Mouse (Mus musculus) ES-E14 (cell line): ENCODE measurements at regions not wholly inside any gene's neighbourhood (a gene's known extent, or its start where the extent isn't known, plus 50 kb on each side); places are given as distances from the start of the nearest gene placed in this dataset.
A peak's percentile ranks its signal among the peaks of the same experiment; 100 is the strongest.

Source experiments
- DNase-seq: peaks from one replicate; pipeline ENCODE4 v3.0.0-alpha.2; 2013; ENCODE audit warnings: low read depth, low spot score
- H3K27ac ChIP-seq: 2 replicates; pipeline ENCODE4 v1.5.1; 2012; ENCODE audit warnings: low read depth, mild to moderate bottlenecking, low read length, moderate library complexity, mixed read lengths; ENCODE audit not compliant: poor library complexity, insufficient read depth, severe bottlenecking
- H3K36me3 ChIP-seq: 2 replicates; pipeline ENCODE4 v1.6.1; 2012; ENCODE audit warnings: mild to moderate bottlenecking, low read length, moderate library complexity, mixed read lengths; ENCODE audit not compliant: control insufficient read depth, poor library complexity, insufficient read depth, severe bottlenecking
- H3K4me1 ChIP-seq, 2 experiments: fragments of 150-350 bp in 1 of 2; sonication (generic) in 1 of 2; 2 replicates each; pipeline ENCODE4 v1.6.1; 2012; ENCODE audit warnings: low read length in 2 of 2, mild to moderate bottlenecking in 1 of 2, mixed read lengths in 1 of 2; ENCODE audit not compliant: control insufficient read depth in 2 of 2, insufficient read depth in 2 of 2, poor library complexity in 1 of 2
- H3K4me3 ChIP-seq, 2 experiments: fragments of 150-350 bp in 1 of 2; sonication (generic) in 1 of 2; 2 replicates each; pipeline ENCODE4 v1.5.1; 2012; ENCODE audit warnings: low read length in 2 of 2, low read depth in 1 of 2, mild to moderate bottlenecking in 1 of 2, mixed read lengths in 1 of 2; ENCODE audit not compliant: insufficient read depth in 1 of 2, poor library complexity in 1 of 2, severe bottlenecking in 1 of 2
- H3K9ac ChIP-seq: 2 replicates; pipeline ENCODE4 v1.6.1; 2012; ENCODE audit warnings: low read depth, mild to moderate bottlenecking, low read length, mixed read lengths; ENCODE audit not compliant: poor library complexity, insufficient read depth, severe bottlenecking
- H3K9me3 ChIP-seq: fragments of 150-350 bp; sonication (generic); 2 replicates; pipeline ENCODE4 v1.6.1; 2012; ENCODE audit warnings: low read depth, mild to moderate bottlenecking, low read length; ENCODE audit not compliant: control insufficient read depth, insufficient read depth
- CHD2 ChIP-seq: IDR thresholded peaks from 2 replicates; pipeline ENCODE4 v1.6.1; 2014; ENCODE audit warnings: mild to moderate bottlenecking, low read depth, low read length, inconsistent platforms
- HCFC1 ChIP-seq: IDR thresholded peaks from 2 replicates; pipeline ENCODE4 v1.6.1; 2012; ENCODE audit warnings: low read length, inconsistent platforms, borderline replicate concordance; ENCODE audit not compliant: insufficient read depth
- MAFK ChIP-seq: IDR thresholded peaks from 2 replicates; pipeline ENCODE4 v1.6.1; 2014; ENCODE audit warnings: mild to moderate bottlenecking, low read depth, low read length, inconsistent platforms; ENCODE audit not compliant: insufficient read depth
- ZC3H11A ChIP-seq: IDR thresholded peaks from 2 replicates; pipeline ENCODE4 v1.6.1; 2012; ENCODE audit warnings: low read depth, mild to moderate bottlenecking, inconsistent platforms, low read length, borderline replicate concordance
- ZNF384 ChIP-seq: IDR thresholded peaks from 2 replicates; pipeline ENCODE4 v1.6.1; 2012; ENCODE audit warnings: low read depth, low read length, inconsistent platforms
- in situ Hi-C, 2 experiments: fragments of 600-800 bp; cut with MboI; formaldehyde crosslinking; loops; one replicate each; pipeline ENCODE4 v1.15.1; 2025; ENCODE audit warnings: low sequenced_read_pairs in 2 of 2, inconsistent platforms in 1 of 2; ENCODE audit not compliant: unreplicated experiment in 2 of 2

DNA sequence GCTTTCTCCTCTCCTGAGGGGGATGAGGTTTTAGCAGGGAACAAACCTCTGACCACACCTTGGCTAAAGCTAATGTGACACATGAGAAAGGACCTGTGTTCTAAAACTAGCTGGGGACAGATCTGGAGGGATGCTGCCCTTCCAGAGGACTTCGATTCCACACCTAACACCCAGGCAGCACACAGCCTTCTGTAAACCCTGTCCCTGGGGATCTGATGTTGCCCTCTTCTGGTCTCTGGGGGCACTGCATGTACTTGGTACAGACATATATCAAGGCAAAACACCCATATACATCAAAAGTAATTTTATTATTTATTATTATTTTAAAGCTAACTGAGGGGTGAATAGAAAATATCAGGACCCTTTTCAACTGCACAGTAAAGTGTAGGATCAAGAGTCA, 65.0 kb upstream of the Sfrp2 start:
- DNase-seq = peak; percentile 44

DNA sequence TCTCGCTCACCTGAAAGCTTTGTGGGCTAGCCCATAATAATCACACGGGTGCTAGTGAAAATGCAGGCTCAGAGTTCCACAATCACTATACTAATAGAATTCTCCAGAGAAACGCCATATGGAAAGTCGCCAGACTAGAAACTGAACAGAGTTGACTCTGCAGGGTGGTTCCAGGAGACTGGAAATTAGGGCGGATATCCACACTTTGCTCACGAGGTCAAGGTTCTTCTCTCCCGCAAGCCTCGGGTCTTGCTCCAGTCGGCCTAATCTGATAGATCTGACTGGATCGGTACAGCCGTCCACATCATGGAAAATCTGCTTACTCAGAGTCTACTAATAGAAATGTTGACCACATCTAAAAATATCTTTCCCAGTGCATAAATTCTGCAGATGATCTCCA, 61.6 kb upstream of the Sfrp2 start:
- no peaks in the 10 kb centered on the region for H3K9me3 ChIP-seq
- H3K4me1 ChIP-seq = no peaks in the 10 kb centered on the region
- no peak overlapping the region for H3K9ac ChIP-seq
- H3K4me3 ChIP-seq = no peak overlapping the region
- TF ChIP-seq HCFC1 (no peak), ZC3H11A (no peak), CHD2 (no peak), MAFK (no peak), ZNF384 (no peak)
- DNase-seq = no peak
- H3K27ac ChIP-seq = no peak overlapping the region
- in situ Hi-C loops = loop anchor here in 1 of 2 experiments (10.0 kb wide), 1 partner anchor 210 kb away; no protein-coding TSS in a partner anchor
- H3K36me3 ChIP-seq = no peaks in the 10 kb centered on the region

More for the DNA sequence above, 65.0 kb upstream of the Sfrp2 start:
- H3K27ac ChIP-seq = no peak overlapping the region
- in situ Hi-C loops = loop anchor here in 1 of 2 experiments (10.0 kb wide), 1 partner anchor 206 kb away; no protein-coding TSS in a partner anchor
- H3K4me1 ChIP-seq = no peaks in the 10 kb centered on the region
- H3K36me3 ChIP-seq = no peaks in the 10 kb centered on the region
- H3K9me3 ChIP-seq = no peaks in the 10 kb centered on the region
- no peak for TF ChIP-seq ZNF384
- TF ChIP-seq ZC3H11A = peak; percentile 89
- TF ChIP-seq HCFC1 = no peak
- no peak overlapping the region for H3K9ac ChIP-seq
- no peak overlapping the region for H3K4me3 ChIP-seq

DNA sequence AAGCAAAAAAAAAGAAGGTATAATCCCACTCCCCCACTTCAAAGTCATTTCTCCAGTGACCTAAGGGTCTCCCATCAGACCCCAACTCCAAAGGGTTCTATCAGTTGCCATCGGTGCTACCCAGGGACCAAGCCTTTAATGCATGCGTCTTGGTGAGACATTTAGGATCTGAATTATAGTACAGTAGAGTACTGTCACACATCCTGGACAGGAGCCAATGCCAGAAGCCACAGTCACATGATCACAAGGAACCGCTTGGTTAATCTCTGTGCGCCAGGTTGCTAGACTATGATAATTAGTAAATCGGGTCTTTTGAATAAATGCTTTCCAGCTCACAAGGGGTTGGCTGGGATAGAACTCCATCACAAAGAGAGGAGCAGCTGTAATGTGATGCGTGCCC, 60.9 kb upstream of the Sfrp2 start:
- Histone ChIP-seq H3K9ac (no peak overlapping the region), H3K27ac (no peak overlapping the region), H3K36me3 (no peaks in the 10 kb centered on the region), H3K9me3 (no peaks in the 10 kb centered on the region), H3K4me3 (no peak overlapping the region), H3K4me1 (no peaks in the 10 kb centered on the region)
- TF ChIP-seq MAFK = no peak
- DNase-seq = no peak
- in situ Hi-C loops = loop anchor here in 1 of 2 experiments (10.0 kb wide), 1 partner anchor 210 kb away; no protein-coding TSS in a partner anchor

DNA sequence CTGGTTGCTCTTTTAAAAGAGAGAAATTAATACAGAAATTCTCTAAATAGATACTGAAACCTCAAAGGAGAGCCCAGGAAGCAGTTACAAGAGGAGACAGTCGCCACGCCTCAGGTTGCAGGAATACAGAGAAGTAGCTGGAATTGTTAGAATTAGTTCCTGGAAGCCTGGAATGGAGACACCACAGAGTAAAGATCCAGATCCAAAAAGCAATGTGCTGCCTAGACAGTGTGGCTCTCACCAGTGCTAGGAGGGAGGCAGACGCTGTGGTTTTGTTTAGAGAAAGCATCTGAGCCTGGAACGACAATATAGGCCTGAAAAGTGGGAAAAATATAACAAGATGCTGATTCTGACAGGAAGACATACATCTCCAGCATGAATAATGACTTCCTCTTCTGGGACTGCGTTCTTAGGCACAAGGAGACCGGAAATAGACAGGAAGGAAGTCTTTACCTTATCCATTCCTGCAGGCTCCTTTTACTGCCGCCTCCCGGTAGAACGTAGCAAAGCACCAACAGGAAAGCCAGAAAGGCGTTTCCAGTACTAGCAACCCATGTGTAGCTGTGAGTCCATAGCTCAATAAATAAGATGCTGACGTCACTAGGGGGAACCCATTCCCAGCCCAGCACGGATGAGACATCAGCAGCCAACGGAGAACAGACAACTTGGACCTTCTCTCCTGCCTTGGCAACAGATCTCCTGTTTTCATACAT, 59.4 kb upstream of the Sfrp2 start:
- H3K4me1 ChIP-seq = no peaks in the 10 kb centered on the region
- H3K27ac ChIP-seq = no peak overlapping the region
- H3K9me3 ChIP-seq = no peaks in the 10 kb centered on the region
- H3K9ac ChIP-seq = no peak overlapping the region
- no peak for TF ChIP-seq CHD2
- TF ChIP-seq ZNF384 = no peak
- no peak for TF ChIP-seq MAFK
- no peak for TF ChIP-seq ZC3H11A
- no peak for TF ChIP-seq HCFC1
- DNase-seq = no peak
- in situ Hi-C loops = loop anchor here in 1 of 2 experiments (10.0 kb wide), 1 partner anchor 212 kb away; no protein-coding TSS in a partner anchor
- no peak overlapping the region for H3K4me3 ChIP-seq
- H3K36me3 ChIP-seq = no peaks in the 10 kb centered on the region

DNA sequence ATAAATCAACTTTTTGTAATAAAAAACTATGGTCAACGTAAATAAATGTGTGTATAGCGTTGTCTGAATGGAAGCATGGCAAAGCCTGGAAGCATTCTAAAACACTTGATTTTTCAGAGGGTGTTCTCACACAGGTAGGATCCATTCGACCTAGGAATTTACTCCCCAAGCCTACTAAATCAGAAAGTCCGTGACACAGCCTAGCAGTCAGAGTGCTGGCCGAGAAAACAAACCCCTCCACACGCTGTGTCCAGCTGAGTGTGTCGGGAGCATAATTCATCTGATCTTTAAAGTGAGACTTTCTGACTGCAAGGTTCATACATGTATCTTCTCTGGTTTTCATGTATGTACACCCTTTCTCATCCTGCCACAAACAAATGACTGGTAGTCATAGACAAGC, 58.8 kb upstream of the Sfrp2 start:
- no peak for DNase-seq
- no peak for TF ChIP-seq HCFC1
- TF ChIP-seq ZC3H11A = no peak
- no peak for TF ChIP-seq MAFK
- no peak for TF ChIP-seq CHD2
- no peak for TF ChIP-seq ZNF384
- Histone ChIP-seq H3K9ac (no peak overlapping the region), H3K4me3 (no peak overlapping the region), H3K27ac (no peak overlapping the region), H3K4me1 (no peaks in the 10 kb centered on the region), H3K36me3 (no peaks in the 10 kb centered on the region), H3K9me3 (no peaks in the 10 kb centered on the region)
- in situ Hi-C loops = loop anchor here in 1 of 2 experiments (10.0 kb wide), 1 partner anchor 212 kb away; no protein-coding TSS in a partner anchor
